Mouse (Mus musculus) MEL (cell line): ENCODE data around the gene Armc10. TPM values are rescaled to one million over a fixed set of nuclear protein-coding genes. Genes with fewer than 3 reads are reported as not detected.
A peak's percentile ranks its signal among the peaks of the same experiment; 100 is the strongest.

Source experiments
- DNase-seq: peaks from one replicate; pipeline ENCODE4 v3.0.0; 2011; ENCODE audit warnings: low read depth, low spot score
- H3K27ac ChIP-seq: 2 replicates; pipeline ENCODE4 v1.5.1; 2012; ENCODE audit warnings: low read depth, mild to moderate bottlenecking, control low read depth, low read length, moderate library complexity; ENCODE audit not compliant: control insufficient read depth
- H3K27me3 ChIP-seq, 2 experiments: fragments of 150-350 bp in 1 of 2; sonication (generic) in 1 of 2; 2 replicates each; pipeline ENCODE4 v1.6.1; 2012; ENCODE audit warnings: low read length in 2 of 2, mild to moderate bottlenecking in 2 of 2, improper control_type of control experiment in 1 of 2, moderate library complexity in 1 of 2; ENCODE audit not compliant: insufficient read depth in 2 of 2, control insufficient read depth in 1 of 2
- H3K36me3 ChIP-seq, 2 experiments: 2 replicates each; pipeline ENCODE4 v1.6.1; 2012 to 2014; ENCODE audit warnings: low read length in 2 of 2, improper control_type of control experiment in 1 of 2, inconsistent platforms in 1 of 2, mild to moderate bottlenecking in 1 of 2; ENCODE audit not compliant: insufficient read depth in 2 of 2, control insufficient read depth in 1 of 2
- H3K4me1 ChIP-seq, 2 experiments: fragments of 150-350 bp in 1 of 2; sonication (generic) in 1 of 2; 2 replicates each; pipeline ENCODE4 v1.6.1; 2012; ENCODE audit warnings: low read length in 2 of 2, improper control_type of control experiment in 1 of 2, mild to moderate bottlenecking in 1 of 2; ENCODE audit not compliant: insufficient read depth in 2 of 2, control insufficient read depth in 1 of 2
- H3K4me3 ChIP-seq, 2 experiments: fragments of 150-350 bp in 1 of 2; sonication (generic) in 1 of 2; 2 replicates each; pipeline ENCODE4 v1.5.1; 2012; ENCODE audit warnings: low read depth in 2 of 2, low read length in 2 of 2, mild to moderate bottlenecking in 2 of 2, moderate library complexity in 2 of 2, control low read depth in 1 of 2, improper control_type of control experiment in 1 of 2; ENCODE audit not compliant: control insufficient read depth in 1 of 2, insufficient read depth in 1 of 2
- H3K79me2 ChIP-seq: 2 replicates; pipeline ENCODE4 v1.6.1; 2012; ENCODE audit warnings: mild to moderate bottlenecking, low read length, moderate library complexity; ENCODE audit not compliant: control insufficient read depth, poor library complexity, insufficient read depth
- H3K9ac ChIP-seq: 2 replicates; pipeline ENCODE4 v1.6.1; 2012; ENCODE audit warnings: low read depth, mild to moderate bottlenecking, control low read depth, low read length, moderate library complexity; ENCODE audit not compliant: control insufficient read depth, poor library complexity, severe bottlenecking
- H3K9me3 ChIP-seq: fragments of 150-350 bp; sonication (generic); replicated peaks from 2 replicates; pipeline ENCODE4 v1.6.1; 2012; ENCODE audit warnings: mild to moderate bottlenecking, low read length, improper control_type of control experiment, moderate library complexity; ENCODE audit not compliant: insufficient read depth
- BHLHE40 ChIP-seq: IDR thresholded peaks from 2 replicates; pipeline ENCODE4 v1.6.1; 2012; ENCODE audit warnings: low read depth, mild to moderate bottlenecking, inconsistent platforms, low read length, improper control_type of control experiment, borderline replicate concordance
- CTCF ChIP-seq, 3 experiments: IDR thresholded peaks in 2 of 3; conservative IDR thresholded peaks in 1 of 3; 2 replicates each; pipeline ENCODE4 v1.5.1; 2011 to 2012; ENCODE audit warnings: low read length in 3 of 3, low read depth in 2 of 3, mild to moderate bottlenecking in 2 of 3, improper control_type of control experiment in 1 of 3, inconsistent platforms in 1 of 3, mixed read lengths in 1 of 3, moderate library complexity in 1 of 3; ENCODE audit not compliant: control insufficient read depth in 1 of 3, insufficient read depth in 1 of 3, poor library complexity in 1 of 3, severe bottlenecking in 1 of 3
- ETS1 ChIP-seq: IDR thresholded peaks from 2 replicates; pipeline ENCODE4 v1.6.1; 2012; ENCODE audit warnings: low read depth, mild to moderate bottlenecking, inconsistent platforms, low read length, improper control_type of control experiment, moderate library complexity
- HCFC1 ChIP-seq: IDR thresholded peaks from 2 replicates; pipeline ENCODE4 v1.6.1; 2012; ENCODE audit warnings: low read depth, mild to moderate bottlenecking, inconsistent platforms, low read length, improper control_type of control experiment, moderate library complexity
- JUND ChIP-seq: IDR thresholded peaks from 2 replicates; pipeline ENCODE4 v1.6.1; 2011; ENCODE audit warnings: low read depth, mild to moderate bottlenecking, improper control_type of control experiment, low read length
- KAT2A ChIP-seq: conservative IDR thresholded peaks from 2 replicates; pipeline ENCODE4 v1.6.1; 2012; ENCODE audit warnings: low read depth, low read length, improper control_type of control experiment, inconsistent platforms
- MAX ChIP-seq: IDR thresholded peaks from 2 replicates; pipeline ENCODE4 v1.6.1; 2011; ENCODE audit warnings: low read length, improper control_type of control experiment
- MAZ ChIP-seq: IDR thresholded peaks from 2 replicates; pipeline ENCODE4 v1.6.1; 2012; ENCODE audit warnings: low read depth, mild to moderate bottlenecking, inconsistent platforms, low read length, improper control_type of control experiment
- MEF2A ChIP-seq: IDR thresholded peaks from 2 replicates; pipeline ENCODE4 v1.6.1; 2014; ENCODE audit warnings: low read depth, mild to moderate bottlenecking, inconsistent platforms, low read length, improper control_type of control experiment; ENCODE audit not compliant: poor library complexity, insufficient replicate concordance, severe bottlenecking; ENCODE audit errors: extremely low read depth
- NELFE ChIP-seq: IDR thresholded peaks from 2 replicates; pipeline ENCODE4 v1.6.1; 2011; ENCODE audit warnings: low read depth, low read length, improper control_type of control experiment
- RAD21 ChIP-seq: IDR thresholded peaks from 2 replicates; pipeline ENCODE4 v1.6.1; 2011; ENCODE audit warnings: mild to moderate bottlenecking, low read depth, low read length, improper control_type of control experiment
- SIN3A ChIP-seq: IDR thresholded peaks from 2 replicates; pipeline ENCODE4 v1.6.1; 2012; ENCODE audit warnings: low read length, improper control_type of control experiment, inconsistent platforms
- SMC3 ChIP-seq: IDR thresholded peaks from 2 replicates; pipeline ENCODE4 v1.6.1; 2011; ENCODE audit warnings: low read depth, low read length, improper control_type of control experiment
- TAL1 ChIP-seq: IDR thresholded peaks from 2 replicates; pipeline ENCODE4 v1.6.1; 2012; ENCODE audit warnings: mild to moderate bottlenecking, inconsistent platforms, low read length, moderate library complexity, mixed read lengths
- USF2 ChIP-seq, 2 experiments: IDR thresholded peaks; 2 replicates each; pipeline ENCODE4 v1.6.1; 2011 to 2012; ENCODE audit warnings: improper control_type of control experiment in 2 of 2, low read length in 2 of 2, borderline replicate concordance in 1 of 2, inconsistent platforms in 1 of 2, low read depth in 1 of 2, mild to moderate bottlenecking in 1 of 2; ENCODE audit not compliant: insufficient read depth in 1 of 2
- ZKSCAN1 ChIP-seq: IDR thresholded peaks from 2 replicates; pipeline ENCODE4 v1.6.1; 2012; ENCODE audit warnings: low read depth, mild to moderate bottlenecking, inconsistent platforms, low read length, improper control_type of control experiment, moderate library complexity
- polyA plus RNA-seq, 2 experiments: library from polyadenylated mRNA; stranded (reverse) in 1 of 2; unstranded in 1 of 2; fragments of >175 nt in 1 of 2; fragments of >200 nt in 1 of 2; gene quantifications; 2 replicates each; pipeline versions ENCODE4 v1.2.1 to v1.2.4; 2012; ENCODE audit warnings: low replicate concordance in 2 of 2, low read depth in 1 of 2; ENCODE audit not compliant: insufficient read length in 2 of 2, insufficient read depth in 1 of 2, missing spikeins in 1 of 2
- total RNA-seq: library from RNA; depleted of rRNA; stranded (reverse); fragments of 300-350 nt; gene quantifications from 2 replicates; pipeline ENCODE4 v1.2.3, GENCODE M21; 2012

Armc10 gene
- total and polyA plus RNA-seq, 3 experiments: 52.2 to 152 (median 60.4) TPM

- no peak overlapping the region for H3K4me3 ChIP-seq
- H3K79me2 ChIP-seq: peaks cover 5% of the 10 kb centered on the region; the same call in 1 of the 2 replicates
- peaks cover 3 to 13% of the 10 kb centered on the region in 2 experiments; a peak in 3 of 4 replicates for H3K4me1 ChIP-seq
- TF ChIP-seq ETS1: no peak
- no peak for TF ChIP-seq MEF2A
- no peak for TF ChIP-seq JUND
- no peak for TF ChIP-seq BHLHE40
- no peak for TF ChIP-seq ZKSCAN1
- TF ChIP-seq KAT2A: no peak
- TF ChIP-seq MAZ: no peak
- TF ChIP-seq USF2 (IDR thresholded peaks at IDR 0.05; ENCODE audit: borderline replicate concordance in 1 of 2, insufficient read depth in 1 of 2, low read depth in 1 of 2, low read length in 2 of 2): no peak
- no peak for TF ChIP-seq SMC3
- TF ChIP-seq NELFE: no peak
- TF ChIP-seq MAX: no peak
- TF ChIP-seq HCFC1: no peak
- TF ChIP-seq, all 39 proteins: peak for 0
- H3K27me3 ChIP-seq: peaks cover 6 to 13% of the 10 kb centered on the region in 2 experiments
- no peak overlapping the region for H3K9ac ChIP-seq
- DNase-seq: no peak
- no peak overlapping the region for H3K27ac ChIP-seq
- no peaks in the 10 kb centered on the region for H3K9me3 ChIP-seq
- H3K36me3 ChIP-seq: peaks cover 0 to 9% of the 10 kb centered on the region in 2 experiments; a peak in 3 of 4 replicates
Observed at GRCm38 (mm10) chr5:21643606-21644005, 2.0 kb upstream of the Armc10 start.

GRCm38 (mm10) chr5:21644891-21645438 lies 648 bp upstream of the Armc10 start:
- no peaks in the 10 kb centered on the region for H3K9me3 ChIP-seq
- peaks cover 3 to 13% of the 10 kb centered on the region in 2 experiments; a peak in 3 of 4 replicates for H3K4me1 ChIP-seq
- H3K27ac ChIP-seq: no peak overlapping the region
- TF ChIP-seq SIN3A (no peak), SMC3 (no peak), CTCF (IDR thresholded peaks at IDR 0.05 in 2 of 3, conservative IDR thresholded peaks at IDR 0.05 in 1 of 3; ENCODE audit: control insufficient read depth in 1 of 3, insufficient read depth in 1 of 3, low read depth in 2 of 3, low read length in 3 of 3, poor library complexity in 1 of 3, severe bottlenecking in 1 of 3) (peak in 2 of 3 experiments; percentile 9 to 15; a peak in 1 of 6 replicates), RAD21 (peak; percentile 15), BHLHE40 (no peak), TAL1 (no peak)
- 0 out of 4 replicates have a peak overlapping the region, but pooled peaks of 1 of the 2 experiments have one; percentile 6 for H3K4me3 ChIP-seq
- H3K36me3 ChIP-seq: peaks cover 7 to 9% of the 10 kb centered on the region in 2 experiments
- no peak for DNase-seq
- peaks cover 5% of the 10 kb centered on the region; the same call in 1 of the 2 replicates for H3K79me2 ChIP-seq
- H3K27me3 ChIP-seq: peaks cover 5 to 12% of the 10 kb centered on the region in 2 experiments
- no peak overlapping the region for H3K9ac ChIP-seq
